Mouse (Mus musculus): ENCODE data around the gene Il4i1. TPM values are rescaled to one million over a fixed set of nuclear protein-coding genes. Genes with fewer than 3 reads are reported as not detected.

Il4i1 gene
- polyA plus RNA-seq, 1 experiment = 71.7 TPM

- WGBS = 15% methylated on average over 3 of the region's 3 CpGs
- DNase-seq = no peak
- H3K27me3 ChIP-seq (ENCODE audit: control insufficient read depth, insufficient read depth, low read length) = no peaks in the 10 kb centered on the region
- H3K4me1 ChIP-seq (replicated peaks; ENCODE audit: control insufficient read depth, insufficient read depth, low read length) = peaks cover 24% of the 10 kb centered on the region
- no peaks in the 10 kb centered on the region for H3K36me3 ChIP-seq (ENCODE audit: control insufficient read depth, insufficient read depth, low read length)
- no peak overlapping the region for H3K27ac ChIP-seq (ENCODE audit: control insufficient read depth, insufficient read depth, low read length)
- TF ChIP-seq POLR2A (IDR thresholded peaks at IDR 0.05; ENCODE audit: control insufficient read depth, extremely low read depth, insufficient read depth, low read length, poor library complexity) (no peak), CTCF (IDR thresholded peaks at IDR 0.05; ENCODE audit: borderline replicate concordance, control insufficient read depth, extremely low read depth, insufficient read depth, low read length, poor library complexity) (no peak)
- no peak overlapping the region for H3K4me3 ChIP-seq (ENCODE audit: control insufficient read depth, insufficient read depth, low read length)
Measured at GRCm38 (mm10) chr7:44817441-44817840, 1.3 kb downstream of the Il4i1 start.

DNA sequence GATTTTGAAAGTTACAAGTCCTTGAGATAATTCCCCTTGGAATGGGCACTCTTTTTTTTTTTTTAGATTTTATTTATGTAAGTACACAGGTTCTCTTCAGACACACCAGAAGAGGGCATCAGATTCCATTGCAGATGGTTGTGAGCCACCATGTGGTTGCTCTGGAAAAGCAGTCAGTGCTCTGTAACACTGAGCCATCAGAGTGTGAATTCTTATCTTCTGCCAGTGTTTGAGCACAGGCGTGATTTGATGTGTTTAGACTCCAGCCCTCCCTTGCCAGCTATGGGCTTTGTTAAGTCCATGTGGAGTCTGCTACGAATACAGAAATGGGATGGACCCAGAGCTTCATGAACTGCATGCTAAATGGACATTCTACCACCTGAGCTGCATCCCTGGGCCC, 2.0 kb downstream of the Il4i1 start:
- Histone ChIP-seq H3K27ac (ENCODE audit: control insufficient read depth, insufficient read depth, low read length) (no peak overlapping the region), H3K36me3 (ENCODE audit: control insufficient read depth, insufficient read depth, low read length) (no peaks in the 10 kb centered on the region), H3K27me3 (ENCODE audit: control insufficient read depth, insufficient read depth, low read length) (no peaks in the 10 kb centered on the region), H3K4me3 (ENCODE audit: control insufficient read depth, insufficient read depth, low read length) (no peak overlapping the region), H3K4me1 (replicated peaks; ENCODE audit: control insufficient read depth, insufficient read depth, low read length) (peaks cover 24% of the 10 kb centered on the region)
- WGBS = 53% methylated on average over 2 of the region's 2 CpGs
- TF ChIP-seq POLR2A (IDR thresholded peaks at IDR 0.05; ENCODE audit: control insufficient read depth, extremely low read depth, insufficient read depth, low read length, poor library complexity) (no peak), CTCF (IDR thresholded peaks at IDR 0.05; ENCODE audit: borderline replicate concordance, control insufficient read depth, extremely low read depth, insufficient read depth, low read length, poor library complexity) (no peak)
- DNase-seq = no peak

GRCm38 (mm10) chr7:44818751-44819235, 2.6 kb downstream of the Il4i1 start:
- 59% methylated on average over 6 of the region's 6 CpGs for WGBS
- H3K36me3 ChIP-seq (ENCODE audit: control insufficient read depth, insufficient read depth, low read length) = no peaks in the 10 kb centered on the region
- TF ChIP-seq CTCF (IDR thresholded peaks at IDR 0.05; ENCODE audit: borderline replicate concordance, control insufficient read depth, extremely low read depth, insufficient read depth, low read length, poor library complexity) (no peak), POLR2A (IDR thresholded peaks at IDR 0.05; ENCODE audit: control insufficient read depth, extremely low read depth, insufficient read depth, low read length, poor library complexity) (no peak)
- peaks cover 24% of the 10 kb centered on the region for H3K4me1 ChIP-seq (replicated peaks; ENCODE audit: control insufficient read depth, insufficient read depth, low read length)
- no peak for DNase-seq
- no peak overlapping the region for H3K27ac ChIP-seq (ENCODE audit: control insufficient read depth, insufficient read depth, low read length)
- H3K27me3 ChIP-seq (ENCODE audit: control insufficient read depth, insufficient read depth, low read length) = no peaks in the 10 kb centered on the region
- H3K4me3 ChIP-seq (ENCODE audit: control insufficient read depth, insufficient read depth, low read length) = no peak overlapping the region

DNA sequence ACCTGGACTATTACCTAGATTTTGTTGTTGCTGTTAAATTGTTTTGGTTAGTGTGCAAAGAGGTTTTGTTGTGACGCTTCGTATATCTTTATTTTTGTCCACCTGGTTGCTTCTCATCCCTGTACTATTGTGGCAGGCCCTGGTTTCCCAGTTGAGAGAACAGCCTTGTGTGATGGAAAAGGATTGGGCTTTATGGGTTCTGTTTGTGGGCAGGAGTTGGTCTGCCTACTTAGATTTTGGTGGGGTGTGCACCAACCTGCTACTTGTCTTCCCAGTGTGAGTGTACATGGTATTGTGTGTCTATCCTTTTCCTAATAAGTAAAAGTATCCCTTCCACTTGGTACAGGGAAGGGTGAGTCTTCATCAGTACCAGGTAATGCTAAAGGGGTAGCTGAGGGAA, 3.2 kb downstream of the Il4i1 start:
- Histone ChIP-seq H3K27me3 (ENCODE audit: control insufficient read depth, insufficient read depth, low read length) (no peaks in the 10 kb centered on the region), H3K27ac (ENCODE audit: control insufficient read depth, insufficient read depth, low read length) (no peak overlapping the region), H3K4me1 (replicated peaks; ENCODE audit: control insufficient read depth, insufficient read depth, low read length) (peaks cover 25% of the 10 kb centered on the region), H3K4me3 (ENCODE audit: control insufficient read depth, insufficient read depth, low read length) (no peak overlapping the region), H3K36me3 (ENCODE audit: control insufficient read depth, insufficient read depth, low read length) (no peaks in the 10 kb centered on the region)
- TF ChIP-seq CTCF (IDR thresholded peaks at IDR 0.05; ENCODE audit: borderline replicate concordance, control insufficient read depth, extremely low read depth, insufficient read depth, low read length, poor library complexity) (no peak), POLR2A (IDR thresholded peaks at IDR 0.05; ENCODE audit: control insufficient read depth, extremely low read depth, insufficient read depth, low read length, poor library complexity) (no peak)
- DNase-seq = no peak
- WGBS = 88% methylated on average over 2 of the region's 2 CpGs

DNA sequence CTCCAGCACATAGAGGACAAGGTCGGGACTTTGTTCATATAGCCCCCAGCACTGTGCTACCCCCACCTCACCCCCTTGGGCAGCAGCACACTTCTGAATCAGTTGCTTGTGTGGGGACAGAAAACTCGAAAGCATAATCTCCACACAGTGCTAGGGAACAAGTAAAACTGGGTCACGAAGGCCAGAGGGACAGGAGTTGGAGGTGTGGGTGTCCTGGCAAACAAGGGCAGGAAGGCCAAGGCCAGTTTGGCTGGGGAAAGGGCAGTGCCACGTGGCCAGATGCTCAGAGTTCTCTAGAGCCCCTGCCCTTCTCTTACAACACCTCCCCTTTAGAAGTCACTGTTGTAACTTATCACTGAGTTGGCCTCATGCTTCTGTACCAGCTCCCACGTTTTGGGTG, 3.7 kb downstream of the Il4i1 start:
- Histone ChIP-seq H3K36me3 (ENCODE audit: control insufficient read depth, insufficient read depth, low read length) (no peaks in the 10 kb centered on the region), H3K27ac (ENCODE audit: control insufficient read depth, insufficient read depth, low read length) (no peak overlapping the region), H3K27me3 (ENCODE audit: control insufficient read depth, insufficient read depth, low read length) (no peaks in the 10 kb centered on the region), H3K4me1 (replicated peaks; ENCODE audit: control insufficient read depth, insufficient read depth, low read length) (peaks cover 28% of the 10 kb centered on the region), H3K4me3 (ENCODE audit: control insufficient read depth, insufficient read depth, low read length) (no peak overlapping the region)
- no peak for TF ChIP-seq POLR2A (IDR thresholded peaks at IDR 0.05; ENCODE audit: control insufficient read depth, extremely low read depth, insufficient read depth, low read length, poor library complexity)
- TF ChIP-seq CTCF (IDR thresholded peaks at IDR 0.05; ENCODE audit: borderline replicate concordance, control insufficient read depth, extremely low read depth, insufficient read depth, low read length, poor library complexity) = no peak
- 57% methylated on average over 5 of the region's 5 CpGs for WGBS
- DNase-seq = no peak

- no peak for DNase-seq
- Histone ChIP-seq H3K4me1 (replicated peaks; ENCODE audit: control insufficient read depth, insufficient read depth, low read length) (peaks cover 24% of the 10 kb centered on the region), H3K27me3 (ENCODE audit: control insufficient read depth, insufficient read depth, low read length) (no peaks in the 10 kb centered on the region), H3K27ac (ENCODE audit: control insufficient read depth, insufficient read depth, low read length) (no peak overlapping the region), H3K36me3 (ENCODE audit: control insufficient read depth, insufficient read depth, low read length) (no peaks in the 10 kb centered on the region; the same call in 1 of the 2 replicates), H3K4me3 (ENCODE audit: control insufficient read depth, insufficient read depth, low read length) (no peak overlapping the region)
- 85% methylated on average over 3 of the region's 3 CpGs for WGBS
- TF ChIP-seq POLR2A (IDR thresholded peaks at IDR 0.05; ENCODE audit: control insufficient read depth, extremely low read depth, insufficient read depth, low read length, poor library complexity) (no peak), CTCF (IDR thresholded peaks at IDR 0.05; ENCODE audit: borderline replicate concordance, control insufficient read depth, extremely low read depth, insufficient read depth, low read length, poor library complexity) (no peak)
Measured at GRCm38 (mm10) chr7:44820525-44820924, 4.3 kb downstream of the Il4i1 start.
